Mouse (Mus musculus): ENCODE measurements around the gene Trio.

DNA sequence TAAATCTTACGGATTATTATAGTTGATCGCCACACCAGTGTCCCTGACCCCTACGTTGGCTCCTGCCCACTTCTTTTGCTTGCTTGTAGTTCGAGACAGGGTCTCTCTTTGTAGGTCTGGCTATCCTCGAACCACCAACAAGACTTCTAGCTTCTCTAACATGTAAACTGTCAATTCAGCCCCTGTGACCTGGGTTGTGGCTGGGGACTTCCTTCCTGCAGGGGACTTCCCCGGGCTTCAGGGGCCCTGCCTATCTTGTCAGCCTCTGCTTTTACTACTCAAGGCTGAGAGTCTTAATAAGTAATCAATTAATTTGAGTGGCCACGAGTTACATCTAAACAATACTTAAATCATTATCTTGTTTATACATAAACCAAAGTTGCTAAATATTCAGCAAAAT, 99.2 kb downstream of the Trio start:
- TF ChIP-seq TAL1 (IDR thresholded peaks at IDR 0.05; ENCODE audit: low read length), result no peak
- no peak for TF ChIP-seq GATA1 (IDR thresholded peaks at IDR 0.05; ENCODE audit: low read length)
